Mouse (Mus musculus): Measurements from ENCODE around the gene Arid5a.

- TF ChIP-seq CTCF (IDR thresholded peaks at IDR 0.05; ENCODE audit: low read depth) (no peak), EP300 (IDR thresholded peaks at IDR 0.05; ENCODE audit: low read depth) (no peak)
Measured at GRCm38 (mm10) chr1:36368112-36368968, 60.8 kb downstream of the Arid5a start.
